Mouse (Mus musculus): ENCODE measurements at regions not wholly inside any gene's neighbourhood (a gene's known extent, or its start where the extent isn't known, plus 50 kb on each side); places are given as distances from the start of the nearest gene placed in this dataset.
A peak's percentile ranks its signal among the peaks of the same experiment; 100 is the strongest.

- Histone ChIP-seq H3K9ac (replicated peaks; ENCODE audit: low read length) (no peak overlapping the region), H3K36me3 (ENCODE audit: control insufficient read depth, insufficient read depth, low read length) (no peaks in the 10 kb centered on the region), H3K4me2 (ENCODE audit: low read length) (no peak overlapping the region), H3K27ac (replicated peaks; ENCODE audit: low read depth, low read length) (no peak overlapping the region), H3K4me1 (ENCODE audit: control insufficient read depth, insufficient read depth, low read length) (no peaks in the 10 kb centered on the region), H3K27me3 (ENCODE audit: control insufficient read depth, insufficient read depth, low read length) (no peaks in the 10 kb centered on the region), H3K9me3 (ENCODE audit: control insufficient read depth, low read length) (no peaks in the 10 kb centered on the region), H3K4me3 (replicated peaks; ENCODE audit: low read depth, low read length) (no peak overlapping the region)
- DNase-seq, result no peak
- 96% methylated on average over 3 of the region's 3 CpGs for WGBS
- no peak for ATAC-seq (ENCODE audit: low FRiP score, low TSS enrichment)
Observed at GRCm38 (mm10) chr3:17862367-17862766, 85.8 kb upstream of the Cypt12 start.

- no peaks in the 10 kb centered on the region for H3K27me3 ChIP-seq (ENCODE audit: control insufficient read depth, insufficient read depth, low read length)
- DNase-seq (no peak), ATAC-seq (ENCODE audit: low FRiP score, low TSS enrichment) (no peak)
- no peak overlapping the region for H3K27ac ChIP-seq (replicated peaks; ENCODE audit: low read depth, low read length)
- no peak overlapping the region for H3K4me3 ChIP-seq (replicated peaks; ENCODE audit: low read depth, low read length)
- H3K36me3 ChIP-seq (ENCODE audit: control insufficient read depth, insufficient read depth, low read length), result no peaks in the 10 kb centered on the region
- H3K4me1 ChIP-seq (ENCODE audit: control insufficient read depth, insufficient read depth, low read length), result no peaks in the 10 kb centered on the region
- no peaks in the 10 kb centered on the region for H3K9me3 ChIP-seq (ENCODE audit: control insufficient read depth, low read length)
- no peak overlapping the region for H3K9ac ChIP-seq (replicated peaks; ENCODE audit: low read length)
- WGBS, result 85% methylated on average over 4 of the region's 4 CpGs
- no peak overlapping the region for H3K4me2 ChIP-seq (ENCODE audit: low read length)
Observed at GRCm38 (mm10) chr3:17865112-17865511, 83.1 kb upstream of the Cypt12 start.

- Histone ChIP-seq H3K27me3 (ENCODE audit: control insufficient read depth, insufficient read depth, low read length) (no peaks in the 10 kb centered on the region), H3K4me1 (ENCODE audit: control insufficient read depth, insufficient read depth, low read length) (no peaks in the 10 kb centered on the region), H3K27ac (replicated peaks; ENCODE audit: low read depth, low read length) (no peak overlapping the region), H3K9ac (replicated peaks; ENCODE audit: low read length) (no peak overlapping the region), H3K4me3 (replicated peaks; ENCODE audit: low read depth, low read length) (no peak overlapping the region), H3K9me3 (ENCODE audit: control insufficient read depth, low read length) (no peaks in the 10 kb centered on the region), H3K4me2 (ENCODE audit: low read length) (no peak overlapping the region), H3K36me3 (ENCODE audit: control insufficient read depth, insufficient read depth, low read length) (no peaks in the 10 kb centered on the region)
- peak; percentile 87 for ATAC-seq (ENCODE audit: low FRiP score, low TSS enrichment)
- WGBS, result 46% methylated on average over 4 of the region's 4 CpGs
- peak; percentile 82 for DNase-seq
Observed at GRCm38 (mm10) chr3:17870895-17871482, 77.2 kb upstream of the Cypt12 start.

GRCm38 (mm10) chr3:17895869-17896268 lies 52.3 kb upstream of the Cypt12 start:
- Histone ChIP-seq H3K4me3 (replicated peaks; ENCODE audit: low read depth, low read length) (no peak overlapping the region), H3K27ac (replicated peaks; ENCODE audit: low read depth, low read length) (no peak overlapping the region), H3K4me1 (ENCODE audit: control insufficient read depth, insufficient read depth, low read length) (no peaks in the 10 kb centered on the region), H3K9ac (replicated peaks; ENCODE audit: low read length) (no peak overlapping the region), H3K9me3 (ENCODE audit: control insufficient read depth, low read length) (no peaks in the 10 kb centered on the region), H3K4me2 (ENCODE audit: low read length) (no peak overlapping the region), H3K27me3 (ENCODE audit: control insufficient read depth, insufficient read depth, low read length) (no peaks in the 10 kb centered on the region), H3K36me3 (ENCODE audit: control insufficient read depth, insufficient read depth, low read length) (no peaks in the 10 kb centered on the region)
- no peak for DNase-seq
- WGBS, result 45% methylated on average over 2 of the region's 2 CpGs
- no peak for ATAC-seq (ENCODE audit: low FRiP score, low TSS enrichment)

- H3K4me1 ChIP-seq (ENCODE audit: control insufficient read depth, insufficient read depth, low read length), result no peaks in the 10 kb centered on the region
- H3K36me3 ChIP-seq (ENCODE audit: control insufficient read depth, insufficient read depth, low read length), result no peaks in the 10 kb centered on the region
- H3K9me3 ChIP-seq (ENCODE audit: control insufficient read depth, low read length), result no peaks in the 10 kb centered on the region
- no peak overlapping the region for H3K4me3 ChIP-seq (replicated peaks; ENCODE audit: low read depth, low read length)
- ATAC-seq (ENCODE audit: low FRiP score, low TSS enrichment) (no peak), DNase-seq (no peak)
- 93% methylated on average over 4 of the region's 4 CpGs for WGBS
- H3K27ac ChIP-seq (replicated peaks; ENCODE audit: low read depth, low read length), result no peak overlapping the region
- no peak overlapping the region for H3K4me2 ChIP-seq (ENCODE audit: low read length)
- H3K9ac ChIP-seq (replicated peaks; ENCODE audit: low read length), result no peak overlapping the region
- H3K27me3 ChIP-seq (ENCODE audit: control insufficient read depth, insufficient read depth, low read length), result no peaks in the 10 kb centered on the region
Observed at GRCm38 (mm10) chr3:17896756-17897155, 51.5 kb upstream of the Cypt12 start.

Small RNAs in the stretch of these regions (microRNA-seq; reads per million reads assigned to microRNA genes)
- gene Mir124a-2, result 11.9 reads per million, percentile 36 among the genes with 10 or more reads in this experiment

All from midbrain, embryonic 14.5 days (tissue).